Mouse (Mus musculus) heart, embryonic 12.5 days (tissue): Measurements from ENCODE around the gene Mospd3. TPM values are rescaled to one million over a fixed set of nuclear protein-coding genes. Genes with fewer than 3 reads are reported as not detected.

Source experiments
- ATAC-seq: fragments of 200-750 bp; cut with Nextera tagmentation; 2 replicates; pipeline ENCODE4 v1.8.0; 2017; ENCODE audit warnings: moderate TSS enrichment, moderate library complexity; ENCODE audit not compliant: insufficient number of reproducible peaks, low FRiP score
- H3K27ac ChIP-seq: fragments of 300-500 bp; sonication (generic); 2 replicates; pipeline ENCODE4 v1.5.1; 2016; ENCODE audit warnings: mild to moderate bottlenecking, moderate library complexity; ENCODE audit not compliant: poor library complexity, severe bottlenecking
- H3K27me3 ChIP-seq: fragments of 300-500 bp; sonication (generic); replicated peaks from 2 replicates; pipeline ENCODE4 v1.6.1; 2016; ENCODE audit warnings: mild to moderate bottlenecking, moderate library complexity
- H3K36me3 ChIP-seq: fragments of 300-500 bp; sonication (generic); 2 replicates; pipeline ENCODE4 v1.6.1; 2016; ENCODE audit warnings: mild to moderate bottlenecking, moderate library complexity
- H3K4me1 ChIP-seq: fragments of 300-500 bp; sonication (generic); replicated peaks from 2 replicates; pipeline ENCODE4 v1.6.1; 2016; ENCODE audit warnings: mild to moderate bottlenecking
- H3K4me2 ChIP-seq: fragments of 300-500 bp; sonication (generic); 2 replicates; pipeline ENCODE4 v1.6.1; 2016; ENCODE audit warnings: mild to moderate bottlenecking, moderate library complexity
- H3K4me3 ChIP-seq: fragments of 300-500 bp; sonication (generic); 2 replicates; pipeline ENCODE4 v1.5.1; 2016; ENCODE audit warnings: mild to moderate bottlenecking
- H3K9ac ChIP-seq: fragments of 300-500 bp; sonication (generic); 2 replicates; pipeline ENCODE4 v1.6.1; 2016; ENCODE audit warnings: mild to moderate bottlenecking, moderate library complexity
- H3K9me3 ChIP-seq: fragments of 300-500 bp; sonication (generic); replicated peaks from 2 replicates; pipeline ENCODE4 v1.6.1; 2016; ENCODE audit warnings: mild to moderate bottlenecking, moderate library complexity
- WGBS: fragments of 180-500 bp; shearing (Covaris S2); methylation state at CpG from one replicate; pipeline ENCODE4 v1.1.7; 2016; 5-methylcytosine and 5-hydroxymethylcytosine counted together
- polyA plus RNA-seq: library from polyadenylated mRNA; unstranded; fragments of >200 nt; fragmentation: Nextera tagmentation; extraction: Ambion mirVana; gene quantifications from 2 replicates; pipeline ENCODE4 v1.2.1, GENCODE M21; 2016

The Mospd3 gene
- polyA plus RNA-seq, 1 experiment from 2014 or later: 18.7 TPM

DNA sequence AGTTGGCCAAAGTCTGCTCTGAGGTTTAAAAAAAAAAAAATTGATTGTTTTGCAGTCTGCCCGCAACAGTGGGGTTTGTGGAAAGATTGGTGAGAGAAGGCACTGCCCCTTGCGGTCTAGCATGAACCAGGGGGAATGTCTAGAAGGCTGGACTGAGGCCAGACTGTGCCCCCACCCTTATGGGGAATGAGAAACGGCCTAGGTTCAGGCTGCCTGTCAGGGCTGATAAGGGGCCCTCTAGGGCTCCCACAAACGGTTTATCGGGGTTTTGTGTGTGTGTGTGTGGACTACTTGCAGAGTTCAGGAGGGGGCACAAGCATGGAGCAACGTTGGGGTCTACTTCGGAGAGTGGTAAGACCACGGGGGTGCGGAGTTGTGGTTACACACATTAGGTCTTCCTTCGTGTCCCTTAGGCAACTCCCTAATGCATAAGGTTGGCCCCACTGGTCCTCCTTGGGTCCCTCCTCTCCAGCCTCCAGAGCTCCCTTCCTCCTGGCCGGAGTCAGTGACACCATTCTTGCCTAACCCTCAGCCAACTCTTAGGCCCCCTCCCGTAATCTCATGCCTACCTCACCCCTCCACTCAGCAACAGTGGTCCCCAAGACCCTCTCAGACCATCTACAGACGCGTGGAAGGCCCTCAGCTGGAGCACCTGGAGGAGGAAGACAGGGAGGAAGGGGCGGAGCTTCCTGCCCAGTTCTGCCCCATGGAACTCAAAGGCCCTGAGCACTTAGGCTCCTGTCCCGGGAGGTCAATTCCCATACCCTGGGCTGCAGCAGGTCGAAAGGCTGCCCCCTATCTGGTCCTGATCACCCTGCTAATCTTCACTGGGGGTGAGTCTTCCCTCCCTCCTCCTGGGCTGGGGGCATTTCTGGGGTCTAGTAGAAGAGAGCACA lies 29.9 kb downstream of the Mospd3 start:
- Histone ChIP-seq H3K27me3 (peaks cover 45% of the 10 kb centered on the region), H3K4me2 (peak overlapping the region; percentile 43; the same call in 1 of the 2 replicates)
- peak; percentile 73 for ATAC-seq

DNA sequence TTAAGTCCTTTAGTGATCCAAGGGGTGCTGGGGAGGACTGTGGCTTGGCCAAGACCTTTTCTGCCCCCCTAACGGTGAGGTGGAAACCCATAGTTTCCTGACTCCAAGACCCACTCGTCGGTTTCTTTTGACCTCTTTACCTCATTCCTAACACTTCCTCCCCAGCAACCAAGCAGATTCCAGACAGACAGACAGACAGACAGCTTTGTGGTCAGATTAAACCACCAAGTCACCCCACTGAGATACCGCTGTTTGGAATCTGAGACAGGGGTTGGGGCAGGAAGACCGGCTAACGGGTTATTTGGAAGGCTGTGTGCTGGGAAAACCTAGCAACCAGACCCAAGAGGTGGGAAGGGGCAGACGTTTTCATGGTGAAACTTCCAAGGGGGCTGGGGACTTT lies 30.7 kb downstream of the Mospd3 start:
- Histone ChIP-seq H3K27me3 (peaks cover 45% of the 10 kb centered on the region), H3K27ac (no peak overlapping the region), H3K36me3 (no peaks in the 10 kb centered on the region), H3K9ac (no peak overlapping the region), H3K4me1 (peaks cover 14% of the 10 kb centered on the region), H3K4me3 (no peak overlapping the region), H3K4me2 (peak overlapping the region; percentile 43), H3K9me3 (0 out of 2 replicates have a peak, but pooled peaks cover 3% of the 10 kb centered on the region)
- no peak for ATAC-seq
- 36% methylated on average over 7 of the region's 7 CpGs for WGBS

More for the DNA sequence above, 29.9 kb downstream of the Mospd3 start:
- Histone ChIP-seq H3K9ac (no peak overlapping the region), H3K27ac (no peak overlapping the region), H3K36me3 (no peaks in the 10 kb centered on the region), H3K9me3 (0 out of 2 replicates have a peak, but pooled peaks cover 3% of the 10 kb centered on the region), H3K4me3 (no peak overlapping the region; the same call in 1 of the 2 replicates), H3K4me1 (peaks cover 14% of the 10 kb centered on the region)
- 70% methylated on average over 17 of the region's 17 CpGs for WGBS

DNA sequence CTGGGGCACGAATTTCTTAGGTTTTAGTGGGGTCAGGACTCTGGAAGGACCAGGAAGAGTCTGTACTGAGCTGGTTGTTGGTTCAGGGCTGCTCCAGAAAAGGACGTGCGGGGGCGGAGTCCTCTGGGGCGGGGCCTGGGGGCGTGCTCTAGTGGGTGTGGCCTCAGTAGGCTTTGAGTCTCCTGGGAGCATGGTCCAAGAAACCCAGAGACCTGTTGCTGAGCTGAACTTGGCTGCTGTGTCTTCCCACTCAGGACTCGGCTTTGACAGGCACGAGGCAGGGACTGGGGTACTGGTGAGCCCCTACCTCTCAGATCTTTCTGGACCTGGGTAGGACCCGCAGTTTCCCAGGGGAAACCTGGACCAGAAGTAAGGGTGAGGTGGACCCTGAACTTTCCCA lies 31.2 kb downstream of the Mospd3 start, which contains the start of gene Tfr2:
TSS of gene Tfr2 (plus strand) at position 176 of the 400 bp plus-strand sequence.
- Histone ChIP-seq H3K36me3 (no peaks in the 10 kb centered on the region), H3K9ac (no peak within 1 kb of the TSS), H3K4me3 (no peak within 1 kb of the TSS), H3K4me2 (peak within 1 kb of the TSS; percentile 43), H3K27me3 (peaks cover 41% of the 10 kb centered on the region), H3K27ac (no peak within 1 kb of the TSS), H3K4me1 (peaks cover 12% of the 10 kb centered on the region), H3K9me3 (0 out of 2 replicates have a peak, but pooled peaks cover 3% of the 10 kb centered on the region)
- 23% methylated on average over 9 of the region's 9 CpGs for WGBS
- peak; percentile 79 for ATAC-seq

DNA sequence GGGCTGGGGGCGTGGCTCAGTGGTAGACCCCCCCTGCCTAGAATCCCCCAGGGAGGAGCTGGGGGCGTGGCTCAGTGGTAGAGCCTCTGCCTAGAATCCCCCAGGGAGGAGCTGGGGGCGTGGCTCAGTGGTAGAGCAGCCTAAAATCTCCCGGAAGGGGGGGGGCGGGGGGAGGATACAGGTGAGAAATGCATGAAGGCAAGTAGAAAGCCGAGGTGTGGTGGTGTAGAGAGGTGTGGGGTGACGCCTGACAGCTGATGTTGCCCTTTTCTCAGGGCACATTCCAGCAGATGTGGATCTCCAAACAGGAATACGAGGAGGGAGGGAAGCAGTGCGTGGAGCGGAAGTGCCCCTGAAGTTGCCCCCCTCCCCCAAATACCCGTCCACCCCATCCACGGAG lies 31.8 kb downstream of the Mospd3 start:
- WGBS: 65% methylated on average over 12 of the region's 12 CpGs
- H3K27me3 ChIP-seq: peaks cover 34% of the 10 kb centered on the region
- ATAC-seq: no peak
- H3K4me3 ChIP-seq: no peak overlapping the region
- no peak overlapping the region for H3K4me2 ChIP-seq
- H3K27ac ChIP-seq: no peak overlapping the region
- peaks cover 6% of the 10 kb centered on the region for H3K4me1 ChIP-seq
- H3K9ac ChIP-seq: no peak overlapping the region
- H3K36me3 ChIP-seq: no peaks in the 10 kb centered on the region
- 0 out of 2 replicates have a peak, but pooled peaks cover 3% of the 10 kb centered on the region for H3K9me3 ChIP-seq

DNA sequence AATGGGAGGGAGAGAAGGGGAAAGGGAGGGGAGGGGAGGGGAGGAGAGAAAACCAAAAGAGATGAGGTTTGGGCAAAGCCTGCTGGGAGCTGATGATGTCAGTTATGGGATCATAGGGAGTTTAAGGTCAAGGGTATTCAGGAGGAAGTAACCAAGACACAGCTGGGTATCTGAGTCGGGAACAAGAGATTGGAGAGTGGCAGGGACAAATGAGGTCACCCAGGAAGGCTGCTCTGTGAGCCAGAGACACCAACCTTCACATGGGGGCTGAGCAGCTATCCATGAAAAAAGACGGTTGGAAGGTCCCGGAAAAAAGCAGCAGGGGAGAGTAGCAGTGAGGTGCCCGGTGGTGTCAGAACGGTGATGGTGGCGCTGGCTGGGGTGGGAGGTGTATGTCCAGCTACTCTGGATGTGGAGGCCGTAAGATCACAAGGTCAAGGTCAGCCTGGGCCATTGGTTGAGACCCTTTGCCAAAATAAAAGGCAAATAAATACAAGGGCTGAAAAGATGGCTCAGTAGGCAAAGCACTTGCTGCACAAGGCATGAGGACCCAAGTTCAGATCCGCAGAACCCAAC lies 32.5 kb downstream of the Mospd3 start:
- 77% methylated on average over 8 of the region's 8 CpGs for WGBS
- no peak for ATAC-seq

DNA sequence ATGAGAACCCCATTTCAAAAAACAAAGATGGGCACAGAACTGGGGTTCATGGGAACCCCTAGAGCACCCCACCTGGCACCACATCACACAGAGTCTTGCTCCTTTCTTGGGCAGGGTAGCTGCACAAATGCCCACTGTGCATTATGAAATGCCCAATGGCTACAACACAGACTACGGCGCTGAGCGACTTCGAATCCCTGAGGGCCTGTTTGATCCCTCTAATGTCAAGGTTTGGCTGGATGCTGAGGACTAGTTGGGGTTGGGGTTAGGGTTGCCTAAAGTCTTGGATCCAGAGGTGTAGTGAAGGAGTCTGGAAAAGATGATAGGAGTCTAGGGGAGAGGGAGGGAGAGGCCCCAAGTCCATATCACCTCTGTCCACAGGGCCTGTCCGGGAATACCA lies 34.4 kb downstream of the Mospd3 start:
- no peak for ATAC-seq
- H3K4me2 ChIP-seq: no peak overlapping the region
- WGBS: 90% methylated on average over 5 of the region's 5 CpGs

More for the DNA sequence above, 32.5 kb downstream of the Mospd3 start:
- H3K4me2 ChIP-seq: no peak overlapping the region
- peaks cover 28% of the 10 kb centered on the region for H3K27me3 ChIP-seq
- peaks cover 4% of the 10 kb centered on the region; the same call in 1 of the 2 replicates for H3K4me1 ChIP-seq
- H3K9me3 ChIP-seq: 0 out of 2 replicates have a peak, but pooled peaks cover 3% of the 10 kb centered on the region
- H3K9ac ChIP-seq: no peak overlapping the region
- H3K27ac ChIP-seq: no peak overlapping the region
- H3K36me3 ChIP-seq: no peaks in the 10 kb centered on the region
- no peak overlapping the region for H3K4me3 ChIP-seq

DNA sequence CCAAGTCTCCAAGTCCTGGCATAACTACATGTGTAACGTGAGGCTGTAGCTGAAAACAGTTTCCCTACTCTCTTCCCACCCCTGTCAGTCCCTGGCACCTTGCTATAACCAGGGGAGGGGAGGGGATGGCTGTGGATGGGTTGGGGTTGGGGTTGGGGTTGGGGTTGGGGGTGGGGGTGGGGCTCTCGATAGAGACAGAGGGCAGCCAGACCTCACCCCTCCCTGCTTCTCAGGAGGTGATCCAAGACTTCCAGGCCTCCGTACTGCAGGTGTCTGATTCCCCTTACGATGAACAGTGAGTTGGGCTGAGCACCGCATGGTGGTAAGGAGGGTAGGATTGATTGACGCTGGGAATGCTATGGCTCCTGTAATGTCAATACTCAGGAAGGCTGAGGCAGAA lies 35.1 kb downstream of the Mospd3 start:
- no peak for ATAC-seq
- 73% methylated on average over 6 of the region's 6 CpGs for WGBS
- H3K9ac ChIP-seq: no peak overlapping the region
- H3K4me3 ChIP-seq: no peak overlapping the region
- 0 out of 2 replicates have a peak, but pooled peaks cover 3% of the 10 kb centered on the region for H3K9me3 ChIP-seq
- no peak overlapping the region for H3K4me2 ChIP-seq
- H3K27me3 ChIP-seq: peaks cover 26% of the 10 kb centered on the region
- peaks cover 4% of the 10 kb centered on the region; the same call in 1 of the 2 replicates for H3K4me1 ChIP-seq
- no peaks in the 10 kb centered on the region for H3K36me3 ChIP-seq
- H3K27ac ChIP-seq: no peak overlapping the region

More for the DNA sequence above, 34.4 kb downstream of the Mospd3 start:
- H3K36me3 ChIP-seq: no peaks in the 10 kb centered on the region
- no peak overlapping the region for H3K4me3 ChIP-seq
- H3K27me3 ChIP-seq: peaks cover 25% of the 10 kb centered on the region
- H3K4me1 ChIP-seq: peaks cover 4% of the 10 kb centered on the region; the same call in 1 of the 2 replicates
- no peak overlapping the region for H3K27ac ChIP-seq
- H3K9me3 ChIP-seq: 0 out of 2 replicates have a peak, but pooled peaks cover 3% of the 10 kb centered on the region
- no peak overlapping the region for H3K9ac ChIP-seq

DNA sequence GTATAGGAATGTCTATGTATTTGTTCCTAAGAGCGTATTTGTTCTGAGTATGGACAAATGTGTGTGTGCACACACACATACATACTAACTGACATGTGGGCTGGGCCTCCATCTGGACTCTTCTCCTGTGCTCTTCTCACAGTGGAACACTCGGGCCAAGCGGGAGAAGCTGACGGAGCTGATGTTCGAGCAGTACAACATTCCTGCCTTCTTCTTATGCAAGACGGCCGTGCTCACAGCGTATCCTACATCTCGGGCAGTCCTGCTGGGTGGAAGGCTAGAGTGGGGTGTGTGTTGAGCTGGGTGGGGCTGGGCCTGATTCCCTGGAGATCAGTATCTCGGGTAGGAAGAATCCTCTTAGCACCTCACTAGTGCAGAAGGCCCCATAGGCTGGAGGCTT lies 37.9 kb downstream of the Mospd3 start:
- no peak overlapping the region for H3K9ac ChIP-seq
- H3K27me3 ChIP-seq: peaks cover 16% of the 10 kb centered on the region
- H3K4me1 ChIP-seq: no peaks in the 10 kb centered on the region
- no peaks in the 10 kb centered on the region for H3K9me3 ChIP-seq
- ATAC-seq: no peak
- H3K36me3 ChIP-seq: no peaks in the 10 kb centered on the region
- no peak overlapping the region for H3K4me2 ChIP-seq
- 51% methylated on average over 10 of the region's 10 CpGs for WGBS
- no peak overlapping the region for H3K4me3 ChIP-seq
- no peak overlapping the region for H3K27ac ChIP-seq

DNA sequence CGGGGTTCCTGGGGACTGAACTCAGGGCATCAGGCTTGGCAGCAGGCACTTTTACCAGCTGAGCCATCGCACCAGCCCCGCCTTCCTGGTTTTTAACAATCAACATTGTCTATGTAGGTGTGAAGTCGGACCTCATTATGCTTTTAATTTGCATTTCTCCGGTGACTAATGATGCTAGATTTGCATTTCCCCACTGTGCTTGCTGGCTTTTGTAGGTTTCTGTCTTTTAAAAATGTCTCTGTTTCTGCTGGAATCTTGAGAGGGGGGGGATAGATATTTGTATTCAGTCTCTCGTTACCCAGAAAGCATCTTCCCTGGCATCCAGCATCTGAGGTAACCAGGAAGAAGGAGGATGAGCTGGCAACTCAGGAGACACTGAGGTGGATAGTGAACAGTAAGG lies 39.3 kb downstream of the Mospd3 start:
- no peaks in the 10 kb centered on the region for H3K36me3 ChIP-seq
- no peak overlapping the region for H3K4me2 ChIP-seq
- no peak overlapping the region for H3K9ac ChIP-seq
- H3K27me3 ChIP-seq: peaks cover 7% of the 10 kb centered on the region
- no peaks in the 10 kb centered on the region for H3K4me1 ChIP-seq
- 54% methylated on average over 6 of the region's 6 CpGs for WGBS
- H3K27ac ChIP-seq: no peak overlapping the region
- H3K9me3 ChIP-seq: no peaks in the 10 kb centered on the region
- no peak for ATAC-seq
- no peak overlapping the region for H3K4me3 ChIP-seq

DNA sequence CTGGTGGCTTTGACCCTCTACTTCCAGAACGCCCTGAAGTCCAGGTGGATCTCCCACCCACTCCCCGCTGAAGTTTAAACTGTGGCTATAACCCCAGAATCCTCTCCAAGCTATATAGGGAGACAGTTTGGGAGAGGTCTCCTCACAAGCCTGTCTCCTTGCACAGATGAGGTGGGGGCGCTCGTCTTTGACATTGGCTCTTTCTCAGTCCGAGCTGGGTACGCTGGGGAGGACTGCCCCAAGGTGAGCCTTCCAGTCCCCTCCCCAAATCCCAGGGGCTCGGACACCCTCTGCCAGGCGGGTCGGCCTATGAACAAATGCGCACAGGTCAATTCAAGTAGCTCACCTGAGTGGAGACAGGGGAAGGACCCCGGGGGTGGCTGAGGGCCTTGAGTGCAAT lies 47.0 kb downstream of the Mospd3 start:
- WGBS: 42% methylated on average over 11 of the region's 11 CpGs
- H3K9me3 ChIP-seq: no peaks in the 10 kb centered on the region; the same call in 1 of the 2 replicates
- peaks cover 34% of the 10 kb centered on the region for H3K27me3 ChIP-seq
- peaks cover 4% of the 10 kb centered on the region; the same call in 1 of the 2 replicates for H3K4me1 ChIP-seq
- no peak overlapping the region for H3K9ac ChIP-seq
- no peak overlapping the region for H3K27ac ChIP-seq
- H3K36me3 ChIP-seq: no peaks in the 10 kb centered on the region
- ATAC-seq: no peak; the same call in 1 of the 2 replicates
- H3K4me3 ChIP-seq: peak overlapping the region; percentile 8; the same call in 1 of the 2 replicates
- peak overlapping the region; percentile 51; the same call in 1 of the 2 replicates for H3K4me2 ChIP-seq

DNA sequence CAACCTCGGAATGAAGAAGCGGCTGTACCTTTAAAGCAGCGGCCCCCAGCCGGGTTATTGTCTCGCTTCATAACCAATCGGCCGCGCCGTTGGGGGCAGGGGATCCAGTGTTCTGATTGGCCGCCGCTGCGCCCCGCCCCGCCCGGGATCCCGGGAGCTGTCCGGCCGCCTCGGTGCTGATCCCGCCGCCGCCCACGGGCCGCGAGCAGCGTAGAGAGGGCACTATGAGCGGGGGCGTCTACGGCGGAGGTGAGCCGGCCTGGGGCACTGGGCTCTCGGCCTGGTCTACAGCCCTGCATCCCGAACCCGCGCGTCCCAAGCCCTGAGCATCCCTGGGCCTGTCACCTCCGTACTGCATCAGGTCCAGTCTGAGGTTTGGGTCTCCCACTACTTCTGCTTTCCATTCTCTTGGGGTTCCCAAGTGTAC lies 47.4 kb downstream of the Mospd3 start, which contains the start of gene Actl6b:
TSS of gene Actl6b (plus strand) at position 107 of the 427 bp plus-strand sequence.
- peaks cover 31% of the 10 kb centered on the region for H3K27me3 ChIP-seq
- H3K4me2 ChIP-seq: peak within 1 kb of the TSS; percentile 51
- 1% methylated on average over 36 of the region's 37 CpGs for WGBS
- H3K4me1 ChIP-seq: peaks cover 4% of the 10 kb centered on the region; the same call in 1 of the 2 replicates
- no peaks in the 10 kb centered on the region; the same call in 1 of the 2 replicates for H3K9me3 ChIP-seq
- H3K4me3 ChIP-seq: peak within 1 kb of the TSS; percentile 8; the same call in 1 of the 2 replicates
- H3K27ac ChIP-seq: no peak within 1 kb of the TSS
- no peak within 1 kb of the TSS for H3K9ac ChIP-seq
- peak; percentile 57 for ATAC-seq
- no peaks in the 10 kb centered on the region for H3K36me3 ChIP-seq
